30 mouse cellular contexts compared by ENCODE assay signal in the genomic region with DNA sequence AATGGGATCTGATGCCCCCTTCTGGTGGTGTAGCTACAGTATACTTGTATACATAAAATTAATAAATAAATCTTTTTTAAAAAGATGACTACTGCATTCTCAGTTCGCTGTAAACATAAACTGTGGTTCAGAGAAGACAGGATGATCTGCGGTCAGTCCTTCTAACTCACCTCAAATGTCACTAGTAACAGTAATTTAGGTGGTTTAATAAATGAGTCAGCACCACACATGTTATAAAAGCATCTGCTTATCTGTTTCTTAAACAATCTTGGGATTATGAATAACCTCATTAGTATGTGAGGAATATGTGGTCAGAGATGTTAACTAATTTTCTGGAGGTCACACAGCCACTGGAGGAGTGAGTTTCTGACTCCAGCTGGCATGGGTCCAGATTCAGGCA.
DNase-seq lines count a peak whose midpoint lies in the region; ATAC-seq and TF ChIP-seq lines count a peak whose summit lies in the region.
"Had no signal": no experiment of that assay in that cellular context is flagged by ENCODE, and none has a peak within 500 bp of the region (broad histone marks: within the 10 kb centered on the region; RNA-seq: fewer than 3 reads in every experiment).

No protein-coding gene starts in this region.

- no peaks in the 10 kb centered on the region for H3K79me3 ChIP-seq in C2C12 (ENCODE audit: low read depth)

- no peak overlapping the region for H3ac ChIP-seq in C2C12 (ENCODE audit: control insufficient read depth, insufficient read length, low read depth)

- DNase-seq in 3T3-L1 (ENCODE audit: low read depth, low spot score), result peak; percentile 49
- peak; percentile 52 for DNase-seq in NIH3T3 (ENCODE audit: low read depth)
- no peak for DNase-seq in frontal cortex, postnatal 25 days (ENCODE audit: low spot score in 2 of 2)
- DNase-seq in lung, adult 18-20 months, result no peak
- no peak for DNase-seq in neural tube, embryonic 10.5 days (ENCODE audit: extremely low spot score, low spot score)
- no peak for DNase-seq in T-cell, adult 2 months (ENCODE audit: low spot score)
- DNase-seq: adrenal gland, adult 2 months; adrenal gland, postnatal 14 days; cerebellum, adult 11 months; cerebellum, adult 2 months; cerebellum, postnatal 10 days; cerebellum, postnatal 36 days; embryo, embryonic 11 days; gastrocnemius, postnatal 10 days; gastrocnemius, postnatal 36 days; heart, adult 11 months; heart, postnatal 10 days; heart, postnatal 36 days had no signal

- TF ChIP-seq CTCF in C2C12 (IDR thresholded peaks at IDR 0.05; ENCODE audit: control insufficient read depth, insufficient read depth, insufficient read length), result no peak

- H3K36me3 ChIP-seq in C2C12 (ENCODE audit: control insufficient read depth, insufficient read depth), result no peaks in the 10 kb centered on the region
- H3K36me3 ChIP-seq: embryonic facial prominence, embryonic 10.5 days; embryonic facial prominence, embryonic 13.5 days; forebrain, embryonic 12.5 days; forebrain, embryonic 15.5 days; heart, embryonic 15.5 days; hindbrain, embryonic 10.5 days; hindbrain, embryonic 13.5 days had no signal

- H3K79me2 ChIP-seq in C2C12 (ENCODE audit: control insufficient read depth, insufficient read depth), result no peaks in the 10 kb centered on the region

- no peak overlapping the region for H3K4me3 ChIP-seq in C2C12 (ENCODE audit: insufficient read depth, poor library complexity, severe bottlenecking)
- H3K4me3 ChIP-seq: embryonic facial prominence, embryonic 10.5 days; embryonic facial prominence, embryonic 13.5 days; erythroblast, embryonic 14.5 days; forebrain, embryonic 12.5 days; forebrain, embryonic 15.5 days; heart, embryonic 15.5 days; hindbrain, embryonic 10.5 days; hindbrain, embryonic 13.5 days had no signal

- peak; percentile 65 for ATAC-seq in inflammation-experienced regulatory T-cells, adult 6 months
- ATAC-seq: forebrain, embryonic 15.5 days; hindbrain, embryonic 16.5 days; intestine, postnatal 0 days had no signal

- H3K27me3 ChIP-seq in C2C12 (ENCODE audit: control insufficient read depth, insufficient read depth, insufficient read length), result no peaks in the 10 kb centered on the region
- H3K27me3 ChIP-seq: embryonic facial prominence, embryonic 13.5 days; forebrain, embryonic 15.5 days; heart, embryonic 15.5 days; hindbrain, embryonic 13.5 days had no signal

TF ChIP-seq in C2C12, 6 proteins besides CTCF, POLR2A, EP300 and RAD21:
- TF ChIP-seq MAX (IDR thresholded peaks at IDR 0.05) (no peak), FOSL1 (IDR thresholded peaks at IDR 0.05; ENCODE audit: insufficient read depth, low read length, poor library complexity, severe bottlenecking) (peak; percentile 86)
TF ChIP-seq in C2C12: peak in this region for 1.

Comparison
In these comparisons a context has a peak if more than half of its experiments do, and no peak if none do; other contexts are left out.
1. DNase-seq: peak in 3T3-L1 (single experiment) and NIH3T3 (single experiment); none in frontal cortex, postnatal 25 days (0 of 2), lung, adult 18-20 months (0 of 2), neural tube, embryonic 10.5 days (single experiment) and T-cell, adult 2 months (single experiment).